Mouse (Mus musculus): ENCODE data around the gene Hadha.
A peak's percentile ranks its signal among the peaks of the same experiment; 100 is the strongest.

The Hadha gene

GRCm38 (mm10) chr5:30153222-30153621, 1.7 kb downstream of the Hadha start:
- DNase-seq (ENCODE audit: low spot score) = no peak

DNA sequence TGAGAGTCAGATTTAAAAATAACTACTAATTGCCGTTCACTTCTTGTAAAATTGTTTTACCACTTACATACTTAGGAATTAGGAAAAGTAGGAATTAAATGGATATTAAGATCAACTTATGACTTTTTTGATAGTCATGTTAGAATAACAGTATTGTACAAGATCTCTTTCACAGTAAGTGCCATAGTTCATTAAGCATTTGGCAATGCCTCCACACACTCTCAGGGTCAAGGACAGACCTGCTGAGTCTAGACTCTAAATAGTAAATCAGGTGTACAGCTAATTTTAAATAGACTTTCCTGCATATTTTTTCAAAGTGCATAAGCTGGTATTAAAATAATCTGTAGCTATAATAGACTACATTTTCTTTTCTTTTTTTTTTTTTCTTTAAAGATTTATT, 2.5 kb downstream of the Hadha start:
- no peak for DNase-seq (ENCODE audit: low spot score)

GRCm38 (mm10) chr5:30152007-30152406, 3.0 kb downstream of the Hadha start:
- DNase-seq (ENCODE audit: low spot score) = no peak

GRCm38 (mm10) chr5:30148133-30148920, 6.6 kb downstream of the Hadha start:
- no peak for DNase-seq (ENCODE audit: low spot score)

GRCm38 (mm10) chr5:30146526-30146925, 8.4 kb downstream of the Hadha start:
- DNase-seq (ENCODE audit: low spot score) = no peak

DNA sequence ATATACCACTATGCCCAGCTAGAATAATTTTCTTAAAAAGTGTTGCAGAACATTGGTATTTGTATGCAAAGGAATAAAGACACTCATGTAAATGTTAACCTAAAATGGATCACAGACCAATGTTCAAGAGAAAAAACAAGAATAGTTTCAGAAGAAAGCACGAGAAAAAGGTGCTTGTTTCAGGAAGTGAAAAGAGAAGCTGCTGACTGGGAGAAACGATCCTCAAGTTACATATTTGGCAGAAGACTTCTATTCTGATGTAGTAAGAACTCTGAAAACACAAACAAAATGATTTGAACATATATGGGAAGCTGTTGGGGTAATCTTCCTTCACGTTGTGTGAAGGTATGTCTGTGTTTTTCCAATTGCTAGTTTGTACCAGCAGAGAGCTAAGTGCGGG, 16.8 kb downstream of the Hadha start:
- DNase-seq (ENCODE audit: low spot score) = no peak

DNA sequence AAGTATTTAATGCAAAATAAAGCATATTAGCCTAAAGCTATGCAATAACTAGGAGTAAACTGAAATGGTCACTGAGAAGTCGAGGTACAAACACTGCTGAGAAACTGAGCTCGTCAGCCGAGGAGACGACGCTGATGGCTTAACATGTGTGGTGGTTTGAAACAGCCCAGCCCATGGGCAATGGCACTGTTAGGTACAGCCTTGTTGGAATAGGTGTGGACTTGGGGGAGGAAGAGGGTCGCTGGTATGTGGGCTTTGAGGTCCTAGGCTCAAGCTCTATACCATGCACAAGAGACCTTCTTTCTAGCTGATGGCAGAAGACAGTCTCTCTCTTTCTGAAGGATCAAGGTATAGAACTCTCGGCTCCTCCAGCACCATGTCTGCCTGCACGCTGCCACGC, 17.7 kb downstream of the Hadha start:
- DNase-seq (ENCODE audit: low spot score) = no peak

DNA sequence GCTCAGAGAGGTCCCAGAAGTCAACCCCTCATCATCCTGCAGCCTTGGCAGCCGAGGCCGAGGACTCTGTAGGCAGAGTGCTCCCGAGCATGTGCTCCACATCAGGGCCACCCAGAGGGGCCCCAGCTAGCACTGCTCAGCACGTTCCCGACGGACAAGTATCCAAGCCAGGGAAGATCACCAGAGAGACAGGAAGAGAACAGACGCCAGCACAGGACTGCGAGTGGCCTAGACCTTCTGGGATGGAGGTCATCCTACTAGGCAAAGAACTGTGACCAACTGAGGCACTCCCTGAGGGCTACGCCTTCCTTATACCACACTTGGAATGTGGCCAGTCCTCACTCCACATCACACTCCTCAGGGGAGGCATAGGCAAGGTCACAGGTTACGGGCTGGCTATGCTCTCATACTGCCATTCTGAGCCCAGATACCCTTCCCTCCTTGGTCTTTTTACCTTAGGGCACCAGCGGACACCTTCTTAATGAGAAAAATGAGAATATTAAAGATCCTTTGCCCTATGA, 19.2 kb downstream of the Hadha start:
- no peak for DNase-seq (ENCODE audit: low spot score)

- no peak for DNase-seq (ENCODE audit: low spot score)
Observed at GRCm38 (mm10) chr5:30132173-30132572, 22.8 kb downstream of the Hadha start.

- DNase-seq (ENCODE audit: low spot score) = no peak
Observed at GRCm38 (mm10) chr5:30131246-30131645, 23.7 kb downstream of the Hadha start.

- DNase-seq (ENCODE audit: low spot score) = no peak
Observed at GRCm38 (mm10) chr5:30128680-30129079, 26.3 kb downstream of the Hadha start.

DNA sequence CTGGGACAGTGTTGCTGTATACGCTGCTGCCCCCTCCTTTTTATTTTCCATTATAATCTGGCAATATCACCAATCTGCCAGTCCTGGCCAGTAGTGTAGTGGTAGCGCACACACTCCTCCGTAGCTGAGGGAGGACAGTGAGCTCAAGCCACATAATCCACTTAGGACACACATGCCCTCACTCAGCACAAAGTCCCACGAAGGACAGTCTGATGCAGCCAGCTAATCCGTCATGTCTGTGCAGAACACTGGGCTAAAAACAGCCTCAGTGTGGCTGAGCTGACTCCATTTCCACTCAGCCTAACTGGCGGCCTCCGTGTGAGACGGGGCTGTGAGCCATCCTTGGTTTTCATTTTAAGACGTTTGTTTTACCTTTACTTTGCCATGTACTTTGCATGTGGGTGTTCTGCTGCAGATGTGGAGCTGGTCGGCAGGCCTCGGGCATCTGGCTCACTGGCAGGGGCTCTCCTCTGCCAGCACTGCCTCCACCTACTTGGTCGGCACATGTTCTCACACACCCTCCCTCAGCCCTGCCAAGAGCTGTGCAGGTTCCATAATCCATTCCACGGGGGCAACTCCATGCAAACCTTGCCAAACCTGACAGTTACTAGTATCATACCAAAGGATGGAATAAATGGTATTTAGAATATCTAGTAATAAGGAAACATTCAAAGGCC, 26.9 kb downstream of the Hadha start:
- DNase-seq (ENCODE audit: low spot score) = no peak

DNA sequence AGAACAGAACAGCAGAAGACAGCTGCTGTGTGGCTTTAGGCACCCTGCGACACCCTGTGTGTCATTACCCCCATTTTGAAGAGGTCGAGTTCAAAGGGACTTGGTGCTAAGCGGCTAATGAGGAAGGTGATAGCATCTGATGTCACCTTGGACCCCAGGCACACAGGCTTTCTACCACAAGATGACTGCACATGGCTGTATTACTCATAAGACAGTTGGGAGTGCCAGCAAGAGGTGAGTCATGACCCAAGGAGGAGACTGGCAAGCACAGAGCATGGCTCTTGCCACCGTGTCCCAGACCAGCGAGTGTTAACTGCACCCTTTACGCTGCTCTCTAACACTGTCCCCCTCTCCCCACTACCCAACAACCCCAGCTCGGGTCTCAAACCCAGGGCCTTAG, 28.2 kb downstream of the Hadha start:
- DNase-seq (ENCODE audit: low spot score) = no peak

- peak; percentile 34 for DNase-seq (ENCODE audit: low spot score)
Observed at GRCm38 (mm10) chr5:30125587-30125986, 29.4 kb downstream of the Hadha start.

DNA sequence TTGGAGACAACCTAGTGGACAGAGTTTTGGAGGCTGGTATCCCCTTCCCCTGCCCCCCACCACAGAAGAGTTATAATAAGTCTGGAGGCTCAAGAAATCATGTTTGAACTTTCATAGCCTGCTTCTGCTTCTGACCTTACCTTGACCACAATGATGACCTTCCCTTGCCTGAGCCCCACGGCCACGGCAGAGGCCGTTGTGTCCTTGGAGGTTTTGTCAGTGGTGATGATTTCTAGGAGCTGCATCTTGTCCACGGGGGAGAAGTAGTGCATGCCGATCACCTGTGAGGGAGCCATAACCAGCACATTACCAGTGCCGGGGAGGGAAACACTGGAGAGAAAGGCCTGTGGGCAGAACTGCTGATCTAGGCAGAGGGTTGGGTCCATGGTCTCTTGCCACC, 32.5 kb downstream of the Hadha start:
- DNase-seq (ENCODE audit: low spot score) = no peak

DNA sequence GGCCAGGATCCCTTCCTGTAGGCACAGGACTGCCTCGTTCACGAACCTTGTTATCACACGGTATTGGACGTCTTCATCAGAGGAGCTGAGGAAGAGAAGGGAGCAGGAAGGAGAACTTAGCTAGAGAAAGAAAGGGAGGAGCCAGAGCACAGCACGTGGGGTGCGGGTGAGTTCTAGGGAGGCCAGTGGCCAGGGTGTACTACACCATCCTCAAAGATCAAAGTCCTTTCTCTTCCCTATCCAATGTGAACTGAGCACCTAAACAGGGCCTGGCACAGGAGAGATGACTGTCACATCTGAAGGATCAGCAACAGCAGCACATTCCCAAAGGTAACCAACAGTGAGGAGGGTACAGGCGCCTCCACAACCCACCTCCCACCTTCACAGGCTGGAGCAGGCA, 34.9 kb downstream of the Hadha start:
- no peak for DNase-seq (ENCODE audit: low spot score)

GRCm38 (mm10) chr5:30119163-30119562, 35.8 kb downstream of the Hadha start:
- DNase-seq (ENCODE audit: low spot score) = no peak

- no peak for DNase-seq (ENCODE audit: low spot score)
Observed at GRCm38 (mm10) chr5:30118018-30118417, 36.9 kb downstream of the Hadha start.

DNA sequence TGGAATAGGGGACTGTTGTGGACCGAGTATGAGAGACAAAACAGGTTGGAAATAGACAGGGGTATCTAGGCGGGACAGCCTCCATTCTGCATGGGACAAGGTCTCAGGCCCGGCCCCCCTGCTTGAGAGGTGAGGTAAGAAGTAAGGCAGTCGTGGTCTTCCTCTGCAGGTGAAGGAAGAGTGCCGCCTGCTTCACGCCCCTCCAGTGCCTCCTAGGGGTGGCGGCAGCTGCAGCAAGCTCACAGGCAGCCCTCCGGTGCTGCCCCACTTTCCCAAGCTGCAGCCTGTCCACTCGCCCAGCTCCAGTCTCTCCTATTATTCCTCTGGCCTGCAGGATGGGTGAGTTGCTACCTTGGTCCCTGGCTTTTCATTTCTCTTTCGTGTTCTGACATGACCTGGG, 39.2 kb downstream of the Hadha start:
- DNase-seq (ENCODE audit: low spot score) = no peak

DNA sequence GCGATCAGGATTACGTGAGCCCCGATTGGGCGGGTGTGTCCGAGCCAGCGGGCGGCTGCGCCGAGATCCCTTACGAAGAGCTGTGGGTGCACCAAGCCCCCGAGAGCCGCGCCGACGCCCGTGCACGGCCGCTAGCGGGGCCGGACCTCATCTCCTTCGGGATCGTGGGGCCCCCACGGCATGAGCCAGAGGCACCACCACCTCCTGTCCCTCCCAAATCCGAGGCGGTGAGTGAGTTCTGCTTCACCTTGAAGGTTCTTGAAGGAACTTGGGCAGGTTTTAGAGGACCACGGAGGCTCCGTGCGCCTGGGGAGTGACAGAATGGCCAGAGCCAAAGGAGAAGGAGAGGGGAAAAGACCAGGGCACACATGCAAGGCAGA, 40.2 kb downstream of the Hadha start:
- DNase-seq (ENCODE audit: low spot score) = no peak

DNA sequence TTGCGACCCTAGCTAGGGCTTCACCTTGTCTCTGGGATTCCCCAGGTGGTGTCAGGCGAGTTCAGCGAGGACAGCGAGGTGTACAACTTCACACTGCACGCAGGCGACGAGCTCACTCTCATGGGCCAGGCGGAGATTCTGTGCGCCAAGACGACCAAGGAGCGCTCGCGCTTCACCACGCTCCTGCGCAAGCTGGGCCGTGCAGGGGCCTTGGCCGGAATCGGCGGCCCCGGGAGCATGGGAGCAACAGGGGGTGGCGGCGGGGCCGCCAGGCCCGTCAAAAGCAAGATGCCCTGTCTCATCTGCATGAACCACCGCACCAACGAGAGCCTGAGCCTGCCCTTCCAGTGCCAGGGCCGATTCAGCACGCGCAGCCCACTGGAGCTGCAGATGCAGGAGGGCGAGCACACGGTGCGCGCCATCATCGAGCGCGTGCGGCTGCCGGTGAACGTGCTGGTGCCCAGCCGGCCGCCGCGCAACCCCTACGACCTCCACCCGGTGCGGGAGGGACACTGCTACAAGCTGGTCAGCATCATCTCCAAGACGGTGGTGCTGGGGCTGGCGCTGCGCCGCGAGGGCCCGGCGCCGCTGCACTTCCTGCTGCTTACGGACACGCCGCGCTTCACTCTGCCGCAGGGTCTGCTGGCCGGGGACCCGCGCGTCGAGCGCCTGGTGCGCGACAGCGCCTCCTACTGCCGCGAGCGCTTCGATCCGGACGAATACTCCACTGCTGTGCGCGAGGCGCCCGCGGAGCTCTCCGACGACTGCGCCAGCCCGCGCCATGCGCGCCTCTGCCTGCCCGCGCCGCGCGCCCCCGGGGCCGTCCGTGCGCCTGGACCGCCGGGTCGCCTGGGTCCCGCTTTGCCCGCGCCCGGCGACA, 40.8 kb downstream of the Hadha start:
- DNase-seq (ENCODE audit: low spot score) = no peak

- DNase-seq (ENCODE audit: low spot score) = no peak
Observed at GRCm38 (mm10) chr5:30112533-30113068, 42.4 kb downstream of the Hadha start.
